Mouse (Mus musculus): ENCODE results near the gene Lama2. TPM values are rescaled to one million over a fixed set of nuclear protein-coding genes. Genes with fewer than 3 reads are reported as not detected.

The Lama2 gene
- polyA plus RNA-seq, 1 experiment from 2014 or later, result 8.3 TPM

DNA sequence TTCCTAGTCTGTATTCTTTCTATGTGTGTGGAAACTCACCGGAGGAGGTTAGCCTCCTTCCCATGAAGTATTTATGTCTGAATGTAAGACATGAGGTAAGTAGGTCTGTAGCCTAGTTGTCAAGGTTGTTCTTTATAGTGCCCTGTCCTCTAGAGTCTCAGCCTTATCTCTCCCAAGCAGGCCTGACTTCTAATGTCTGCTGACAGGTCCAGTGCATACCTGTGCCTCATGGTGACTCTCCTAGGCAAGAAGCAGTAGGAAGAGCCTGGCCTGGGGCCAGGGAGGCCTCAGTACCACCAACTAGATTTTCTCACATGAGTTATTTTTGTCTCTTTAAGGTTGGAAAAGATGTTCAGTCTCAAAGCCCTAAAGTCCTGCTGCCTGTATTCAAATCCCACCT, 483.8 kb downstream of the Lama2 start:
- no peak overlapping the region for H3K9ac ChIP-seq
- H3K9me3 ChIP-seq, result no peaks in the 10 kb centered on the region
- H3K36me3 ChIP-seq (replicated peaks), result no peaks in the 10 kb centered on the region
- ATAC-seq (ENCODE audit: low FRiP score), result no peak
- H3K4me3 ChIP-seq (replicated peaks), result no peak overlapping the region
- no peaks in the 10 kb centered on the region for H3K27me3 ChIP-seq
- no peak overlapping the region for H3K27ac ChIP-seq
- WGBS, result 100% methylated on average over 1 of the region's 1 CpGs
- no peak overlapping the region for H3K4me2 ChIP-seq
- H3K4me1 ChIP-seq, result 0 out of 2 replicates have a peak, but pooled peaks cover 3% of the 10 kb centered on the region

DNA sequence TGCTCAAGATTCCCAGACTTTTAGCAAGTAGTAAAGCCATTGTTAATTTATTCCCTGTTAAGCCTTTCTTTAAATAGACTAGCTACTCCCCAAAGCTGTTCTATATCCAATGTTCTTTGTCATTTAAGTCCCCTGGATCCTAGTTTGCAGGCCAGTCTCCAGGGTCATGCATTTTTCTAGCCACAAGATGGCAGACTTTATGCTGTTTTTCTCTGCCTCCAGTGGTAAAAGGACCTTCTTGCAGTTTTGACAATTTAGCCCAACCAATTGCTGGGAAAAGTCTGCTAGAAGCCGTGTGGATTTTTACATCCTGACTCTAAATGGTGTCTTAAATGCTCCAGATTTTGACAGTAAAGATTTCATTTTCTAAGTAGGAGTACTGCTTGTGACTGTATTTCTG, 486.4 kb downstream of the Lama2 start:
- Histone ChIP-seq H3K36me3 (replicated peaks) (no peaks in the 10 kb centered on the region), H3K4me2 (no peak overlapping the region), H3K9me3 (no peaks in the 10 kb centered on the region), H3K27me3 (no peaks in the 10 kb centered on the region), H3K4me1 (0 out of 2 replicates have a peak, but pooled peaks cover 3% of the 10 kb centered on the region), H3K27ac (no peak overlapping the region), H3K4me3 (replicated peaks) (no peak overlapping the region), H3K9ac (no peak overlapping the region)
- ATAC-seq (ENCODE audit: low FRiP score), result peak; percentile 88
- WGBS, result 13% methylated on average over 1 of the region's 1 CpGs

DNA sequence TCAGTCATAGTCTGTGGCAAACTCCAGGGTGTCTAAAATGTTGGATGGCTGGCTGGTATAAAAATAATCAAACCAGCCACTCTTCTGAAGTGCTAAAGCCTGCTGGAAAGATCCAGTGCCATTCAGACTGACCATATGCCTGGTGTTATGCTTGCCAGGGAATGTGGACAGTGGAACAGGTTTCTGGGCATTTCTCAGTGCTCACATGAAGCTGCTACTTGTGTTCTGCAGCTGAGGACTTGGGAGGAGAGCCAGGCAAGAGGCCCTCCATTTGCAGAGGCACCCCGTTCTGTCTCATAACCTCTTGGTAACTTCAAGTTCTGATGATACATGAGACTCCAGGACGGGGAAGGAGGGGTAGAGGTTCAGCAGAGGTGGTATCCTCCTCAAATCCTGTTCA, 492.1 kb downstream of the Lama2 start:
- Histone ChIP-seq H3K4me2 (no peak overlapping the region), H3K9ac (no peak overlapping the region), H3K36me3 (replicated peaks) (no peaks in the 10 kb centered on the region), H3K4me1 (no peaks in the 10 kb centered on the region), H3K4me3 (replicated peaks) (no peak overlapping the region), H3K9me3 (no peaks in the 10 kb centered on the region), H3K27ac (no peak overlapping the region), H3K27me3 (no peaks in the 10 kb centered on the region)
- 85% methylated on average over 2 of the region's 2 CpGs for WGBS
- ATAC-seq (ENCODE audit: low FRiP score), result no peak

DNA sequence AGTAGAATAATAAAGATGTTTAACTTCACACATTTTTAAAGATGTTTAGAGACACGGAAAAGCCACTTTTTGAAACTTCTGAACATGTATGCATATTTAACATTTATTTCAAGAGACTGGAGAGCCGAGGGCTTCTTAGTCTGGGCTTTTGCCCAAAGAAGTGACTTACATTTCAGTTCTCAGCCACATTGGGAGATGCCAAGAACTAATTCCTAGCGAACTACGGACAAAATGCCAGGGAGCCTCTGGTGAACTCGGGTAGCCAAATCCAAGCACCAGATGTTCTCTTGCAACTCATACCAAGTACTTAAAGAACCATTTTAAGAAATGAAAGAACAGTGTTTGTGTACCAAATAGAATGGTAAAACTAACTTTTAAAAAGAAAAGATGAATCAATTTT, 495.8 kb downstream of the Lama2 start:
- Histone ChIP-seq H3K27ac (no peak overlapping the region), H3K36me3 (replicated peaks) (no peaks in the 10 kb centered on the region), H3K9ac (no peak overlapping the region), H3K27me3 (no peaks in the 10 kb centered on the region), H3K9me3 (no peaks in the 10 kb centered on the region), H3K4me1 (no peaks in the 10 kb centered on the region), H3K4me3 (replicated peaks) (no peak overlapping the region), H3K4me2 (no peak overlapping the region)
- WGBS, result 88% methylated on average over 5 of the region's 5 CpGs
- ATAC-seq (ENCODE audit: low FRiP score), result no peak

DNA sequence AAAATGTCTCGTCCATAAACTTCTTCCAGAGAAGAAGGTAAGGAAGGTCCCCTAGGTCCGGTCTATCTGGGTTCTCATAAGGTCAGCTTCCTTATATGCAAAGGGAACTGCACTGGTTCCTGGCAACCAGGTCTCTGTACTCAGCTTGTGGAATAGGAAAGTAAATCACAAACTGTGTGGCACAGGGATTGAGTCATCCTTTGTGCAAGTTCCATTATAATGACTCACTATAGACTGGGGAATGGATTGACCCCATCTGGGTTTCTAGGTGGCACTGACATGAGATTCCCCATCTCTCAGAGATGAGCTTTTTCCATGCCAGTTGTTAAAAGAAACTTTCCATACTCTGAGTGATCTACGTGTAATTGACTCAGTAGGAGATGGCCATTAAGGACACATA, 501.7 kb downstream of the Lama2 start:
- no peaks in the 10 kb centered on the region for H3K36me3 ChIP-seq (replicated peaks)
- no peak for ATAC-seq (ENCODE audit: low FRiP score)
- H3K4me2 ChIP-seq, result no peak overlapping the region
- H3K9me3 ChIP-seq, result no peaks in the 10 kb centered on the region
- H3K27ac ChIP-seq, result no peak overlapping the region
- no peak overlapping the region for H3K4me3 ChIP-seq (replicated peaks)
- 92% methylated on average over 3 of the region's 3 CpGs for WGBS
- no peaks in the 10 kb centered on the region for H3K27me3 ChIP-seq
- H3K4me1 ChIP-seq, result no peaks in the 10 kb centered on the region
- H3K9ac ChIP-seq, result no peak overlapping the region

DNA sequence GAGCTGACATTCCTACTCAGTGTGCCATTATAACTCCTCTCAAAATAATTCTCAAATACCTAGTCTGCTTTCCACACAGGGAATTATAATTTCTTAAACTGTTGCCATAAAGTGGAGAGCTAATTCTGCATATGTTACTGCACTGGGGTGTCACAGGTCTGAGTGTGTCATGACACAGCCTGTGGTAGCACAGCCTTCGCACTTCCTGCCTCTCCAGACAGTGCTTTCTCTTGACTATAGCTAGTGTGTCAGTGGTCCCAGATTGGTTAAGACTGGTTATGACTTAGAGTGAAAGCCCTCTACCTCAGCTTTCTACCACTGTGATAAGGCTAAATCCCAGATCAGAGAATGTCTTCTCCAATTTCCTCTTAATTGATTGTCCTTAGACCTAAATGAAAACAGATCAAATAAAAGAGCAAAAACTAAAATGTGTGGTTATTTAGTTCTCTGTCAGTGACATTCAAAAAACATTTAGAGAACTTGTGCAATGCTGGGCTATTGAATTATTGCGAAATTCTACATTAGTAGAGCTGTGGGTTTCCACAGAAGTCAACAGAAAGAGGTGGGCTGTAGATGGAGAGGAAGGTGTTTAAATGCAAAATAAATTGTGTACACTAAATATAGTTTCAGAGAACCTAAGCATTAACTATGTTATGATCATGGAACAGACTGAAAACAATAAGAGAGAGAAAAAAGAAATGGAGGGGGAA, 502.5 kb downstream of the Lama2 start:
- 97% methylated on average over 2 of the region's 2 CpGs for WGBS
- H3K9ac ChIP-seq, result no peak overlapping the region
- H3K27ac ChIP-seq, result no peak overlapping the region

DNA sequence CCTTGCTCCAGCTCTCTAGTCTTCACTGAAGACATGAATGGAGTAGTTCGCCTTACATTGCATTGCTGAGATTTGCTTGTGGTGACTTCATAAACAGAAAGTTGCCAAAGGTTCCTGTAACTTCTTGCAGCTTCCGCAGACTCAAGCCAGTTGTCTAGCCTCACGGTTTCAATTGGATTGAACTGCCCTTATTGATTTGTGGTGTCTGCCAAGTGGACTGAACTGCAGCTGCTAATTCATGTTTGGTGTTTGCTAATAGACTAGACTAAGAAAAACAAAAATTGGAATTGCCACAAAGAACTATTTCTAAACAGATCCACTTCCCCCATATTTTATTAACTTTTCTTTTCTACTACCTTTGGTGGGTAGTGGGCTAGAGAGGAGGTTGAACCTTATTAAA, 505.4 kb downstream of the Lama2 start:
- Histone ChIP-seq H3K4me2 (no peak overlapping the region), H3K4me3 (replicated peaks) (no peak overlapping the region), H3K27me3 (no peaks in the 10 kb centered on the region), H3K36me3 (replicated peaks) (no peaks in the 10 kb centered on the region), H3K9me3 (no peaks in the 10 kb centered on the region), H3K9ac (no peak overlapping the region), H3K27ac (no peak overlapping the region), H3K4me1 (no peaks in the 10 kb centered on the region)
- WGBS, result 92% methylated on average over 3 of the region's 3 CpGs
- no peak for ATAC-seq (ENCODE audit: low FRiP score)

More for the DNA sequence above, 502.5 kb downstream of the Lama2 start:
- no peaks in the 10 kb centered on the region for H3K27me3 ChIP-seq
- H3K9me3 ChIP-seq, result no peaks in the 10 kb centered on the region
- H3K36me3 ChIP-seq (replicated peaks), result no peaks in the 10 kb centered on the region
- H3K4me3 ChIP-seq (replicated peaks), result no peak overlapping the region
- H3K4me1 ChIP-seq, result no peaks in the 10 kb centered on the region
- no peak overlapping the region for H3K4me2 ChIP-seq
- ATAC-seq (ENCODE audit: low FRiP score), result no peak

DNA sequence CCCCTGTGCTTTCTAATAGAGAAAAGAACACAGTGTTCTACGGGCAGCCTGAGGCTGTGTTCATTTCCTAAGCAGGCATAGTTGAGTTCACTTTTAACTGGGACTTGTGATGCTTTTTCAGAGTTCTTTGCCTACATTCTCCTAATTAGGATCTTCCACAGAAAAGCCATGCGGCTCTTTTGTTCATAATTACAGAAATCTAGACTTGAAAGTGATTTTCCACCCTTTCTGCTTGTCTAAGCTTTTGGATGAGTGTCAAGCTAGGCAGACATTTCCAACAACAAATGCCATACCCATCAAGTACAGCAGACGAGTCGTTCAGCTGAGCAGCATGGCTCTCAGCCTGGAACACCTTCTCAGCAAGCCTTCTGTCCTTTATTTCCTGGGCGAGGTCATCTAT, 515.7 kb downstream of the Lama2 start:
- ATAC-seq (ENCODE audit: low FRiP score), result no peak
- Histone ChIP-seq H3K9me3 (no peaks in the 10 kb centered on the region), H3K36me3 (replicated peaks) (no peaks in the 10 kb centered on the region), H3K27ac (no peak overlapping the region), H3K4me2 (no peak overlapping the region), H3K4me1 (no peaks in the 10 kb centered on the region), H3K4me3 (replicated peaks) (no peak overlapping the region), H3K27me3 (no peaks in the 10 kb centered on the region), H3K9ac (no peak overlapping the region)
- 57% methylated on average over 5 of the region's 5 CpGs for WGBS

DNA sequence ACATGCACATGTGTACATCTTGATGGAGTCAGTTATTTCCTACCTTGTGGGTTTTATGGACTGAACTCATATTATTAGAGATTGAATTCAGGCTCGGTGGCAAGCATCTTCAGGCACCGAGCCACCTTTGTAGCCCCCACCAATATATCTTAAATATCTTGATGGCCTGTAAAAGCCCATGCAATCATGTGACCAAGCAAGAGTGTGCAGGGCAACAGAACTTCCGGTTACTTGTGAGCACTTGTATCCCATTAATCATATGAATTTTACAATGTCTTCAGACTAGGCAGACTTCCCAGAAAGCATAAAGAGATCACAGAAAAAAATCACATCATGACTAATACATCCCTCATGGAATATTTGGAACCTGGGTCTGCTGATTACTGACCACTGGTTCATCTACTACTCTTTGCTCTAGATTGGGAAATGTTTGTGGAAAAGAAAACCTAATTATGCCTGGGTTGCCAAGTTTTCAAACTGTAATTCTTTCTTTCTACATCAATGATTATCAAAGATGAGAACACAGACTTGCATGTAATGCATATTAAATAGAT, 517.7 kb downstream of the Lama2 start:
- H3K27ac ChIP-seq, result no peak overlapping the region
- H3K4me3 ChIP-seq (replicated peaks), result no peak overlapping the region
- H3K27me3 ChIP-seq, result no peaks in the 10 kb centered on the region
- H3K4me1 ChIP-seq, result no peaks in the 10 kb centered on the region
- H3K9me3 ChIP-seq, result no peaks in the 10 kb centered on the region
- whole genome bisulfite sequencing, result 77% methylated on average over 3 of the region's 3 CpGs
- H3K9ac ChIP-seq, result no peak overlapping the region
- H3K36me3 ChIP-seq (replicated peaks), result no peaks in the 10 kb centered on the region
- no peak overlapping the region for H3K4me2 ChIP-seq
- no peak for ATAC-seq (ENCODE audit: low FRiP score)

DNA sequence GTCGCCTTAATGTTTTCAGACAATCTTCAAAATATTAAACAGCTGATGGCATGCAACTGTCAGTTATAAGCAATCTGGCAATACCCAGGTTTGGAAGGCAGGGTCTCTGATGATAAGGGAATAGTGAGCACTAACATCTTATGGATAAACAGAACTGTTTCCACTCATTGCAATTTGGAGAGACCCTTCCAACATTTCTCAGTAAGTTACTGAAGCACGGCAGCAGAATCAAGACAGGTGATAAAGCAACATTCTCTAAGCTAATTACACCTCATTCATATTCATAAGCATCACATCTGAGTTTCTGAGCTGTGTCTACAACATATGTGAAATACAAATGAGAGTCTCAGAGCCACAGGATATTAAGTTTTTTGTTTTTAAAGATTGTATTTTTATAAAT, 542.4 kb downstream of the Lama2 start:
- Histone ChIP-seq H3K9ac (no peak overlapping the region), H3K27me3 (no peaks in the 10 kb centered on the region), H3K9me3 (no peaks in the 10 kb centered on the region), H3K4me2 (no peak overlapping the region), H3K27ac (no peak overlapping the region), H3K4me1 (no peaks in the 10 kb centered on the region), H3K4me3 (replicated peaks) (no peak overlapping the region), H3K36me3 (replicated peaks) (no peaks in the 10 kb centered on the region)
- ATAC-seq (ENCODE audit: low FRiP score), result no peak
- 74% methylated on average over 2 of the region's 2 CpGs for WGBS

DNA sequence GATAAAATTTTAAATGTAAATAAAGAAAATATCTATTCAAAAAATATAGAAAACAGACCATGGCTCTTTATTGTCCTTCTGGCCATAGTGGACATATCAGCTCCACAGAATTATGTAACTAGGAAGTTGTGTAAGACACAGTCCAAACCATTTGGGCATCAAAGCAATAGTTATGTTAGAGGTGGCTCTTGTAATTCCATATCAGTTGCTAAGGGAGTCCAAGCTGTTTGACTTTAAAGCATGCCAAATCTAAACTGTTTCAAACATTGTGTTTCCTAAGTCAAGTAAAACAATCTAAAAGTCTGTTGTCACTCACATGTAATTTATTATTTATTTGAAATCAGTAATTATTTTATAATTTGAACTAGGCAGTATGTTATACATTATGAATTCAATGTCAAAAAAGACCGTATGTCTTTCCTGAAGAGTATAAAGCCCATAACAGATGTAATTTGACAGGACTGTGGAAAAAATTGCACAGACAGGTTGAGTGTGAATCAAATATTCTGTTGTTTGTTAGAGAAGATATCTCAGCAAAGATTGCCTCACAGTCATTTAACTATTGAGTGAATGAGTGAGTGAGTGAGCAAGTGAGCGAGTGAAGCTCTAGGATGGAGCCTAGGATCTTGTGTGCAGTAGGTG, 550.6 kb downstream of the Lama2 start:
- no peak overlapping the region for H3K4me3 ChIP-seq (replicated peaks)
- H3K4me1 ChIP-seq, result no peaks in the 10 kb centered on the region
- no peak overlapping the region for H3K27ac ChIP-seq
- 92% methylated on average over 2 of the region's 2 CpGs for WGBS
- H3K27me3 ChIP-seq, result no peaks in the 10 kb centered on the region
- H3K4me2 ChIP-seq, result no peak overlapping the region
- no peaks in the 10 kb centered on the region for H3K9me3 ChIP-seq
- no peak overlapping the region for H3K9ac ChIP-seq
- ATAC-seq (ENCODE audit: low FRiP score), result no peak
- H3K36me3 ChIP-seq (replicated peaks), result no peaks in the 10 kb centered on the region

DNA sequence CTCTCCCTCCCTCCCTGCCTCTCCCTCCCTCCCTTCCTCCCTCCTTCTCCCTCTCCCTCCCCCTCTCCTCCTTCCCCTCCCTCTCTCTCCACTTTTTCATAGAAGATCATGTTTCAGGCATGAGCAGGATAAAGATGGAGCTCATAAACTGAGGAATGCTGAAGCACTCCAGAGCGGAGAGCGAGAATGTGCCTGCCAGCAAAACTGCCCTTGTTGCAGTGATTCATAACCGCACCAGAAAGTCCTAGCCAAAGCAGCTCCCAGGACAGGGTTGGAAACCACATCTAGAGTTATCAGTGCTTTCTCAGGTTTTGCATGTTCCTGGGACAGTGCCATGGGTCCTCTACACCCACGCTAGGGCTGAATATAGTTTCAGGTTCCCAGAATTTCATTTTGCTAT, 555.9 kb downstream of the Lama2 start:
- Histone ChIP-seq H3K4me2 (no peak overlapping the region), H3K9me3 (no peaks in the 10 kb centered on the region), H3K9ac (no peak overlapping the region), H3K4me3 (replicated peaks) (no peak overlapping the region), H3K4me1 (no peaks in the 10 kb centered on the region), H3K27me3 (no peaks in the 10 kb centered on the region), H3K36me3 (replicated peaks) (no peaks in the 10 kb centered on the region), H3K27ac (no peak overlapping the region)
- ATAC-seq (ENCODE audit: low FRiP score), result no peak
- 76% methylated on average over 4 of the region's 4 CpGs for whole genome bisulfite sequencing

DNA sequence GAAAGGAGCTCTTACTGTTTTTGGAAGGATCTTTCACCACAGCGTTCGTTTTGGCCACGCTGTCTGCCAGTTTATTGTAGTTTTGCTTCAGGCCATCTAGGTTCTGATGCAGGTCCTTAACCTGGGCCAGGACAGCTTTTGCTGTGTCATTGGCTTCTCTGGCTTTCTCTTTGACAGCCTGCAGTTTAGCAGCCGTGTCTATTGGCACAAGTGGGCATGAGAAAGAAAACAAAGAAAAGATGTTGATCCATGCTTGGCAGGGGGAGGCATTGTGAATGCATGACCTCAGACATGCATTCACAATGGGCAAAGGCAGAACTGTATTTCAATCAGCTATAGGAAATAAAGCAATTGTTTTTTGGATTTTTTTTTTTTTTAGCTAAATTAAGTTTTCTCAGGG, 565.1 kb downstream of the Lama2 start:
- H3K9ac ChIP-seq, result no peak overlapping the region
- no peaks in the 10 kb centered on the region for H3K36me3 ChIP-seq (replicated peaks)
- no peak overlapping the region for H3K4me3 ChIP-seq (replicated peaks)
- no peak overlapping the region for H3K27ac ChIP-seq
- no peak for ATAC-seq (ENCODE audit: low FRiP score)
- H3K27me3 ChIP-seq, result no peaks in the 10 kb centered on the region
- H3K9me3 ChIP-seq, result no peaks in the 10 kb centered on the region
- no peak overlapping the region for H3K4me2 ChIP-seq
- WGBS, result 44% methylated on average over 4 of the region's 4 CpGs
- H3K4me1 ChIP-seq, result peaks cover 5% of the 10 kb centered on the region
